Mouse (Mus musculus) midbrain, embryonic 14.5 days (tissue): Measurements from ENCODE around the gene Ugt1a8. TPM values are rescaled to one million over a fixed set of nuclear protein-coding genes. Genes with fewer than 3 reads are reported as not detected.
A peak's percentile ranks its signal among the peaks of the same experiment; 100 is the strongest.
"Not testable (repeated sequence)": the region's sequence is repeated elsewhere in the genome, so short reads cannot be mapped to it uniquely, and the experiment has no call there.

Experiments used
- ATAC-seq: fragments of 200-750 bp; cut with Nextera tagmentation; 2 replicates; pipeline ENCODE4 v1.8.0; 2017; ENCODE audit warnings: moderate number of reproducible peaks, moderate library complexity; ENCODE audit not compliant: low FRiP score, low TSS enrichment
- DNase-seq: peaks from one replicate; pipeline ENCODE4 v3.0.0-alpha.2; 2015
- H3K27ac ChIP-seq: fragments of 300-500 bp; sonication (generic); replicated peaks from 2 replicates; pipeline ENCODE4 v1.5.1; 2014; ENCODE audit warnings: mild to moderate bottlenecking, low read depth, low read length, moderate library complexity
- H3K27me3 ChIP-seq: fragments of 300-500 bp; sonication (generic); 2 replicates; pipeline ENCODE4 v1.6.1; 2014; ENCODE audit warnings: low read length, control low read depth, mixed read lengths; ENCODE audit not compliant: control insufficient read depth, insufficient read depth
- H3K36me3 ChIP-seq: fragments of 300-500 bp; sonication (generic); 2 replicates; pipeline ENCODE4 v1.6.1; 2014; ENCODE audit warnings: low read length, control low read depth; ENCODE audit not compliant: control insufficient read depth, insufficient read depth
- H3K4me1 ChIP-seq: fragments of 300-500 bp; sonication (generic); 2 replicates; pipeline ENCODE4 v1.6.1; 2014; ENCODE audit warnings: mild to moderate bottlenecking, antibody characterized with exemption, low read length, control low read depth; ENCODE audit not compliant: control insufficient read depth, insufficient read depth
- H3K4me2 ChIP-seq: fragments of 300-500 bp; sonication (generic); 2 replicates; pipeline ENCODE4 v1.6.1; 2014; ENCODE audit warnings: mild to moderate bottlenecking, low read length, moderate library complexity
- H3K4me3 ChIP-seq: fragments of 300-500 bp; sonication (generic); replicated peaks from 2 replicates; pipeline ENCODE4 v1.5.1; 2014; ENCODE audit warnings: low read depth, low read length
- H3K9ac ChIP-seq: fragments of 300-500 bp; sonication (generic); replicated peaks from 2 replicates; pipeline ENCODE4 v1.6.1; 2014; ENCODE audit warnings: mild to moderate bottlenecking, low read length, moderate library complexity
- H3K9me3 ChIP-seq: fragments of 300-500 bp; sonication (generic); 2 replicates; pipeline ENCODE4 v1.6.1; 2016; ENCODE audit warnings: low read length, control low read depth, mixed read lengths; ENCODE audit not compliant: control insufficient read depth
- WGBS: fragments of 180-500 bp; shearing (Covaris S2); extraction: QIAGEN DNeasy Blood & Tissue Kit; methylation state at CpG from one replicate; pipeline ENCODE4 v1.1.7; 2014; 5-methylcytosine and 5-hydroxymethylcytosine counted together
- polyA plus RNA-seq: library from polyadenylated mRNA; unstranded; fragments of >200 nt; fragmentation: Nextera tagmentation; extraction: Ambion mirVana; gene quantifications from 2 replicates; pipeline ENCODE4 v1.2.1, GENCODE M21; 2014

The Ugt1a8 gene
- polyA plus RNA-seq, 1 experiment from 2014 or later, result not detected

- Histone ChIP-seq H3K27me3 (no peaks in the 10 kb centered on the region), H3K4me1 (no peaks in the 10 kb centered on the region), H3K4me3 (no peak overlapping the region), H3K36me3 (no peaks in the 10 kb centered on the region), H3K9ac (no peak overlapping the region), H3K9me3 (no peaks in the 10 kb centered on the region), H3K27ac (no peak overlapping the region), H3K4me2 (no peak overlapping the region)
- 96% methylated on average over 1 of the region's 1 CpGs for WGBS
- DNase-seq, result no peak
- no peak for ATAC-seq
Measured at GRCm38 (mm10) chr1:88077128-88077527, 10.5 kb upstream of the Ugt1a8 start.

- no peak for DNase-seq
- Histone ChIP-seq H3K36me3 (no peaks in the 10 kb centered on the region), H3K27me3 (no peaks in the 10 kb centered on the region), H3K9ac (no peak overlapping the region), H3K4me3 (no peak overlapping the region), H3K4me2 (no peak overlapping the region), H3K4me1 (no peaks in the 10 kb centered on the region), H3K9me3 (no peaks in the 10 kb centered on the region), H3K27ac (no peak overlapping the region)
- no peak for ATAC-seq
- 96% methylated on average over 1 of the region's 1 CpGs for WGBS
Measured at GRCm38 (mm10) chr1:88081670-88082069, 5.9 kb upstream of the Ugt1a8 start.

GRCm38 (mm10) chr1:88086125-88086524 is 1.5 kb upstream of the Ugt1a8 start:
- Histone ChIP-seq H3K4me1 (no peaks in the 10 kb centered on the region), H3K4me2 (no peak overlapping the region), H3K9me3 (no peaks in the 10 kb centered on the region), H3K36me3 (no peaks in the 10 kb centered on the region), H3K4me3 (no peak overlapping the region), H3K27me3 (no peaks in the 10 kb centered on the region), H3K9ac (no peak overlapping the region), H3K27ac (no peak overlapping the region)
- 84% methylated on average over 1 of the region's 1 CpGs for WGBS
- ATAC-seq, result no peak
- DNase-seq, result no peak

GRCm38 (mm10) chr1:88092341-88092740 is 4.7 kb downstream of the Ugt1a8 start:
- no peaks in the 10 kb centered on the region for H3K4me1 ChIP-seq
- H3K27ac ChIP-seq, result no peak overlapping the region
- ATAC-seq, result no peak

GRCm38 (mm10) chr1:88094270-88094676 is 6.7 kb downstream of the Ugt1a8 start:
- H3K9ac ChIP-seq, H3K9me3 ChIP-seq, H3K27me3 ChIP-seq, H3K4me3 ChIP-seq, H3K36me3 ChIP-seq, H3K4me2 ChIP-seq, H3K27ac ChIP-seq, H3K4me1 ChIP-seq, ATAC-seq: not testable (repeated sequence)
- WGBS, result 81% methylated on average over 3 of the region's 3 CpGs
- peak; percentile 4 for DNase-seq

More at GRCm38 (mm10) chr1:88092341-88092740, 4.7 kb downstream of the Ugt1a8 start:
- DNase-seq, result no peak
- no peaks in the 10 kb centered on the region for H3K9me3 ChIP-seq
- H3K4me3 ChIP-seq, result no peak overlapping the region
- no peak overlapping the region for H3K4me2 ChIP-seq
- no peaks in the 10 kb centered on the region for H3K27me3 ChIP-seq
- no peaks in the 10 kb centered on the region for H3K36me3 ChIP-seq
- no peak overlapping the region for H3K9ac ChIP-seq

- no peak for ATAC-seq
- no peaks in the 10 kb centered on the region for H3K36me3 ChIP-seq
- H3K27ac ChIP-seq, result no peak within 1 kb of the TSS
- no peak within 1 kb of the TSS for H3K9ac ChIP-seq
- no peaks in the 10 kb centered on the region for H3K27me3 ChIP-seq
- H3K4me3 ChIP-seq, result no peak within 1 kb of the TSS
- H3K4me2 ChIP-seq, result no peak within 1 kb of the TSS
- 74% methylated on average over 10 of the region's 10 CpGs for WGBS
- H3K9me3 ChIP-seq, result no peaks in the 10 kb centered on the region
- H3K4me1 ChIP-seq, result no peaks in the 10 kb centered on the region
- peak; percentile 1 for DNase-seq
Measured at GRCm38 (mm10) chr1:88094941-88095492, 7.4 kb downstream of the Ugt1a8 start, which contains the start of gene Ugt1a7c. Gene Ugt1a7c (plus strand): TSS chr1:88095062.

- H3K4me2 ChIP-seq, H3K27ac ChIP-seq, H3K9me3 ChIP-seq, H3K9ac ChIP-seq, H3K36me3 ChIP-seq, ATAC-seq, H3K4me3 ChIP-seq, H3K27me3 ChIP-seq, DNase-seq, H3K4me1 ChIP-seq: not testable (repeated sequence)
- 93% methylated on average over 3 of the region's 3 CpGs for WGBS
Measured at GRCm38 (mm10) chr1:88098546-88098945, 10.9 kb downstream of the Ugt1a8 start.

- WGBS, result 81% methylated on average over 2 of the region's 2 CpGs
- ATAC-seq, H3K4me1 ChIP-seq, H3K27ac ChIP-seq, H3K4me2 ChIP-seq, H3K27me3 ChIP-seq, H3K9me3 ChIP-seq, H3K36me3 ChIP-seq, H3K9ac ChIP-seq, DNase-seq, H3K4me3 ChIP-seq: not testable (repeated sequence)
Measured at GRCm38 (mm10) chr1:88099691-88100090, 12.1 kb downstream of the Ugt1a8 start.

GRCm38 (mm10) chr1:88103019-88103418 is 15.4 kb downstream of the Ugt1a8 start, which contains the start of gene Ugt1a6b:
Gene Ugt1a6b (plus strand): TSS chr1:88103252.
- not testable (repeated sequence) for H3K9ac ChIP-seq, H3K4me3 ChIP-seq, H3K36me3 ChIP-seq, H3K27me3 ChIP-seq, H3K9me3 ChIP-seq, DNase-seq, H3K4me1 ChIP-seq, H3K4me2 ChIP-seq, ATAC-seq, H3K27ac ChIP-seq
- WGBS, result 78% methylated on average over 3 of the region's 3 CpGs
